Mouse (Mus musculus) lung, postnatal 0 days (tissue): Measurements from ENCODE around the gene Sipa1l3. TPM values are rescaled to one million over a fixed set of nuclear protein-coding genes. Genes with fewer than 3 reads are reported as not detected.

Source experiments
- ATAC-seq: fragments of 200-750 bp; cut with Nextera tagmentation; 2 replicates; pipeline ENCODE4 v1.8.0; 2017; ENCODE audit warnings: moderate library complexity
- DNase-seq: peaks from one replicate; pipeline ENCODE4 v3.0.0-alpha.2; 2016; ENCODE audit warnings: low spot score
- H3K27ac ChIP-seq: fragments of 300-500 bp; sonication (generic); 2 replicates; pipeline ENCODE4 v1.5.1; 2014; ENCODE audit warnings: antibody characterized with exemption, mild to moderate bottlenecking, low read length, mixed read lengths
- H3K27me3 ChIP-seq: fragments of 300-500 bp; sonication (generic); replicated peaks from 2 replicates; pipeline ENCODE4 v1.6.1; 2014; ENCODE audit warnings: low read length, mixed read lengths; ENCODE audit not compliant: insufficient read depth
- H3K36me3 ChIP-seq: fragments of 300-500 bp; sonication (generic); 2 replicates; pipeline ENCODE4 v1.6.1; 2014; ENCODE audit warnings: low read length, mixed read lengths; ENCODE audit not compliant: insufficient read depth
- H3K4me1 ChIP-seq: fragments of 300-500 bp; sonication (generic); 2 replicates; pipeline ENCODE4 v1.6.1; 2014; ENCODE audit warnings: antibody characterized with exemption, low read depth, low read length, mixed read lengths; ENCODE audit not compliant: insufficient read depth
- H3K4me2 ChIP-seq: fragments of 300-500 bp; sonication (generic); replicated peaks from 2 replicates; pipeline ENCODE4 v1.6.1; 2014; ENCODE audit warnings: low read depth, mild to moderate bottlenecking, low read length, moderate library complexity, mixed read lengths
- H3K4me3 ChIP-seq: fragments of 300-500 bp; sonication (generic); 2 replicates; pipeline ENCODE4 v1.5.1; 2014; ENCODE audit warnings: low read depth, low read length
- H3K9ac ChIP-seq: fragments of 300-500 bp; sonication (generic); replicated peaks from 2 replicates; pipeline ENCODE4 v1.6.1; 2014; ENCODE audit warnings: low read depth, mild to moderate bottlenecking
- H3K9me3 ChIP-seq: fragments of 300-500 bp; sonication (generic); 2 replicates; pipeline ENCODE4 v1.6.1; 2016; ENCODE audit warnings: low read length, mixed read lengths
- CTCF ChIP-seq: IDR thresholded peaks from 2 replicates; pipeline ENCODE4 v1.5.1; 2016; ENCODE audit warnings: antibody characterized with exemption, mild to moderate bottlenecking
- EP300 ChIP-seq: IDR thresholded peaks from 2 replicates; pipeline ENCODE4 v1.6.1; 2016; ENCODE audit warnings: antibody characterized with exemption, mild to moderate bottlenecking, control low read depth
- WGBS: fragments of 180-500 bp; shearing (Covaris S2); extraction: QIAGEN DNeasy Blood & Tissue Kit; methylation state at CpG from one replicate; pipeline ENCODE4 v1.1.7; 2014; 5-methylcytosine and 5-hydroxymethylcytosine counted together
- polyA plus RNA-seq: library from polyadenylated mRNA; unstranded; fragments of >200 nt; fragmentation: Nextera tagmentation; extraction: Ambion mirVana; gene quantifications from 2 replicates; pipeline ENCODE4 v1.2.1, GENCODE M21; 2015

Gene Sipa1l3
- polyA plus RNA-seq, 1 experiment from 2014 or later = 18.5 TPM

GRCm38 (mm10) chr7:29307350-29308104 is 210.9 kb downstream of the Sipa1l3 start:
- DNase-seq (peak; percentile 82), ATAC-seq (peak; percentile 79)
- Histone ChIP-seq H3K36me3 (no peaks in the 10 kb centered on the region), H3K4me3 (peak overlapping the region; percentile 41), H3K9me3 (no peaks in the 10 kb centered on the region), H3K4me2 (peak overlapping the region; percentile 84), H3K27me3 (peaks cover 21% of the 10 kb centered on the region), H3K27ac (no peak overlapping the region; the same call in 1 of the 2 replicates), H3K4me1 (peaks cover 18% of the 10 kb centered on the region), H3K9ac (no peak overlapping the region)
- TF ChIP-seq CTCF (peak; percentile 9; the same call in 1 of the 2 replicates), EP300 (no peak)
- WGBS = under 1% methylated on average over 38 of the region's 42 CpGs

- no peak overlapping the region for H3K4me2 ChIP-seq
- H3K27ac ChIP-seq = no peak overlapping the region
- TF ChIP-seq EP300 (no peak), CTCF (peak; percentile 57)
- H3K4me3 ChIP-seq = no peak overlapping the region
- peaks cover 21% of the 10 kb centered on the region for H3K27me3 ChIP-seq
- peak; percentile 68 for DNase-seq
- 29% methylated on average over 7 of the region's 7 CpGs for WGBS
- no peaks in the 10 kb centered on the region for H3K9me3 ChIP-seq
- ATAC-seq = no peak
- peaks cover 18% of the 10 kb centered on the region for H3K4me1 ChIP-seq
- H3K36me3 ChIP-seq = no peaks in the 10 kb centered on the region
- H3K9ac ChIP-seq = no peak overlapping the region
Observed at GRCm38 (mm10) chr7:29306619-29307018, 211.8 kb downstream of the Sipa1l3 start.

- Histone ChIP-seq H3K9ac (no peak overlapping the region), H3K4me1 (peaks cover 18% of the 10 kb centered on the region), H3K27me3 (peaks cover 21% of the 10 kb centered on the region), H3K36me3 (no peaks in the 10 kb centered on the region), H3K9me3 (no peaks in the 10 kb centered on the region), H3K27ac (no peak overlapping the region), H3K4me3 (no peak overlapping the region), H3K4me2 (no peak overlapping the region)
- DNase-seq (no peak), ATAC-seq (no peak)
- 58% methylated on average over 7 of the region's 7 CpGs for WGBS
- TF ChIP-seq EP300 = no peak
- TF ChIP-seq CTCF = no peak
Observed at GRCm38 (mm10) chr7:29306108-29306507, 212.3 kb downstream of the Sipa1l3 start.

GRCm38 (mm10) chr7:29305263-29305988 is 213.0 kb downstream of the Sipa1l3 start:
- Histone ChIP-seq H3K4me2 (peak overlapping the region; percentile 69), H3K4me3 (0 out of 2 replicates have a peak overlapping the region, but pooled peaks have one; percentile 12), H3K9me3 (no peaks in the 10 kb centered on the region), H3K27me3 (peaks cover 21% of the 10 kb centered on the region), H3K9ac (no peak overlapping the region), H3K36me3 (no peaks in the 10 kb centered on the region), H3K27ac (no peak overlapping the region), H3K4me1 (peaks cover 18% of the 10 kb centered on the region)
- TF ChIP-seq CTCF = 0 out of 2 replicates have a peak, but pooled peaks have one; percentile 4
- TF ChIP-seq EP300 = no peak
- WGBS = 29% methylated on average over 9 of the region's 9 CpGs
- no peak for DNase-seq
- no peak for ATAC-seq

- DNase-seq = peak; percentile 45
- WGBS = 2% methylated on average over 30 of the region's 48 CpGs
- H3K4me2 ChIP-seq = peak overlapping the region; percentile 69
- H3K4me1 ChIP-seq = peaks cover 16% of the 10 kb centered on the region
- no peak for ATAC-seq
- no peak overlapping the region for H3K27ac ChIP-seq
- H3K9ac ChIP-seq = no peak overlapping the region
- no peak for TF ChIP-seq EP300
- H3K36me3 ChIP-seq = no peaks in the 10 kb centered on the region
- peaks cover 21% of the 10 kb centered on the region for H3K27me3 ChIP-seq
- peak overlapping the region; percentile 32; the same call in 1 of the 2 replicates for H3K4me3 ChIP-seq
- no peaks in the 10 kb centered on the region for H3K9me3 ChIP-seq
Observed at GRCm38 (mm10) chr7:29304463-29305262, 213.8 kb downstream of the Sipa1l3 start.
